Mouse (Mus musculus): ENCODE measurements around the gene Gm13278. TPM values are rescaled to one million over a fixed set of nuclear protein-coding genes. Genes with fewer than 3 reads are reported as not detected.

Gm13278 gene
- not detected for polyA plus RNA-seq (2014; fragmentation: Illumina TruSeq; extraction: RNeasy Lipid Tissue Mini Kit (QIAGEN cat#74804); ENCODE audit: insufficient read depth, low read depth, low replicate concordance)

GRCm38 (mm10) chr4:88791250-88791649 is at the start of gene Gm13278:
Gene Gm13278, plus strand, starts transcription at chr4:88791550.

DNA sequence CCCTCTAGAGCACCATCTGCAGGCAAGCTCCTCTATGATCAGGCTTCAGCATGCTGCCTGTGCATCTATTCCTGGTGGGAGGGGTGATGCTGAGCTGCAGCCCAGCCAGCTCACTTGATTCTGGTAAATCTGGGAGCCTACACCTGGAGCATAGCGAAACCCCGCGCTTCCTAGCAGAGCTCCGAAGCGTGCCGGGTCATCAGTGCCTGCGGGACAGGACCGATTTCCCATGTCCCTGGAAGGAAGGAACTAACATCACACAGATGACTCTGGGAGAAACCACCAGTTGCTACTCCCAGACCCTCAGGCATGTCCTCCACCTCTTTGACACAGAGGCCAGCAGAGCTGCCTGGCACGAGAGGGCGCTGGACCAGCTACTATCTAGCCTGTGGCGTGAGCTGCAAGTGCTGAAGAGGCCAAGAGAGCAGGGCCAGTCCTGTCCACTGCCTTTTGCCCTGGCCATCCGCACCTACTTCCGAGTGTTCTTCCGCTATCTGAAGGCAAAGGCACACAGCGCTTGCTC is 36.5 kb upstream of the Gm13278 start, which contains the start of gene Gm13271:
Gene Gm13271, plus strand, starts transcription at position 51 of the 523 bp plus-strand sequence.

GRCm38 (mm10) chr4:88759610-88760268 is 31.6 kb upstream of the Gm13278 start, which contains the start of gene Gm13283:
Gene Gm13283, plus strand, starts transcription at chr4:88760119.

GRCm38 (mm10) chr4:88773534-88773933 is 17.8 kb upstream of the Gm13278 start, which contains the start of gene Gm13290:
Gene Gm13290, plus strand, starts transcription at chr4:88773834.

GRCm38 (mm10) chr4:88776622-88777021 is 14.7 kb upstream of the Gm13278 start, which contains the start of gene Gm13289:
Gene Gm13289, plus strand, starts transcription at chr4:88776922.

GRCm38 (mm10) chr4:88779550-88779949 is 11.8 kb upstream of the Gm13278 start, which contains the start of gene Gm13272:
Gene Gm13272, plus strand, starts transcription at chr4:88779850.

GRCm38 (mm10) chr4:88781831-88782230 is 9.5 kb upstream of the Gm13278 start, which contains the start of gene Ifnz:
Gene Ifnz, plus strand, starts transcription at chr4:88782131.

DNA sequence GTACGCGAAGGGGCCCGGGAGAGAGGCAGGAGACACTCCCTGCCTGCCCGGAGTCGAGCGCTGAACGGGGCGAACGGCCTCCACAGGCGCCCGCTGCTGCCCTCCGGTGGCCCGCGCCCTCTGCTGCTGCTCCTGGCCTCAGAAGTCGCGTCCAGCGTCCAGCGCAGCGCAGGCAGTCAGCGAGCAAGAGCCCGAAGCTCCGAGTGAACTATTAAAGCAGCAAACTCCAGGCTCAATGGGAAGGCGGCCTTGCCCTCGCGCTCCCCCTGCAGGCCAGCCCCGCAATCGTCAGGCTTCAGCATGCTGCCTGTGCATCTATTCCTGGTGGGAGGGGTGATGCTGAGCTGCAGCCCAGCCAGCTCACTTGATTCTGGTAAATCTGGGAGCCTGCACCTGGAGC is 5.9 kb upstream of the Gm13278 start, which contains the start of gene Gm13276:
Gene Gm13276, plus strand, starts transcription at position 301 of the 400 bp plus-strand sequence.

GRCm38 (mm10) chr4:88788402-88788801 is 2.9 kb upstream of the Gm13278 start, which contains the start of gene Gm13277:
Gene Gm13277, plus strand, starts transcription at chr4:88788632.

DNA sequence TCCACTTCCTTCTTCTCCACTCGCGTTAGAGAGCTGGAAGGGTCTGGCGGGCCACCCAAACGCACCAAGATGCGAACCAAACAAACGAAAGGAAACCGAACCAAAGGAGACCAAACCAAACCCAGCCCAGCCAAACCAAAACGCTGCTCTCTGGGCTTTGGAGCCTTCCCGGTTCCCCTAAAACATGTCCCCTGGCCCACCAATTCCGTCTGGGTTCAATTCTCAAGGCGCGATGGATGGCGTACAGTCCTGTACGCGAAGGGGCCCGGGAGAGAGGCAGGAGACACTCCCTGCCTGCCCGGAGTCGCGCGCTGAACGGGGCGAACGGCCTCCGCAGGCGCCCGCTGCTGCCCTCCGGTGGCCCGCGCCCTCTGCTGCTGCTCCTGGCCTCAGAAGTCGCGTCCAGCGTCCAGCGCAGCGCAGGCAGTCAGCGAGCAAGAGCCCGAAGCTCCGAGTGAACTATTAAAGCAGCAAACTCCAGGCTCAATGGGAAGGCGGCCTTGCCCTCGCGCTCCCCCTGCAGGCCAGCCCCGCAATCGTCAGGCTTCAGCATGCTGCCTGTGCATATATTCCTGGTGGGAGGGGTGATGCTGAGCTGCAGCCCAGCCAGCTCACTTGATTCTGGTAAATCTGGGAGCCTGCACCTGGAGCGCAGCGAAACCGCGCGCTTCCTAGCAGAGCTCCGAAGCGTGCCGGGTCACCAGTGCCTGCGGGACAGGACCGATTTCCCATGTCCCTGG is 2.8 kb downstream of the Gm13278 start, which contains the start of gene Gm13275:
Gene Gm13275, plus strand, starts transcription at position 552 of the 740 bp plus-strand sequence.

DNA sequence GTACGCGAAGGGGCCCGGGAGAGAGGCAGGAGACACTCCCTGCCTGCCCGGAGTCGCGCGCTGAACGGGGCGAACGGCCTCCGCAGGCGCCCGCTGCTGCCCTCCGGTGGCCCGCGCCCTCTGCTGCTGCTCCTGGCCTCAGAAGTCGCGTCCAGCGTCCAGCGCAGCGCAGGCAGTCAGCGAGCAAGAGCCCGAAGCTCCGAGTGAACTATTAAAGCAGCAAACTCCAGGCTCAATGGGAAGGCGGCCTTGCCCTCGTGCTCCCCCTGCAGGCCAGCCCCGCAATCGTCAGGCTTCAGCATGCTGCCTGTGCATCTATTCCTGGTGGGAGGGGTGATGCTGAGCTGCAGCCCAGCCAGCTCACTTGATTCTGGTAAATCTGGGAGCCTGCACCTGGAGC is 5.7 kb downstream of the Gm13278 start, which contains the start of gene Gm13279:
Gene Gm13279, plus strand, starts transcription at position 301 of the 400 bp plus-strand sequence.

GRCm38 (mm10) chr4:88799365-88799764 is 8.0 kb downstream of the Gm13278 start, which contains the start of gene Gm13285:
Gene Gm13285, plus strand, starts transcription at chr4:88799665.

DNA sequence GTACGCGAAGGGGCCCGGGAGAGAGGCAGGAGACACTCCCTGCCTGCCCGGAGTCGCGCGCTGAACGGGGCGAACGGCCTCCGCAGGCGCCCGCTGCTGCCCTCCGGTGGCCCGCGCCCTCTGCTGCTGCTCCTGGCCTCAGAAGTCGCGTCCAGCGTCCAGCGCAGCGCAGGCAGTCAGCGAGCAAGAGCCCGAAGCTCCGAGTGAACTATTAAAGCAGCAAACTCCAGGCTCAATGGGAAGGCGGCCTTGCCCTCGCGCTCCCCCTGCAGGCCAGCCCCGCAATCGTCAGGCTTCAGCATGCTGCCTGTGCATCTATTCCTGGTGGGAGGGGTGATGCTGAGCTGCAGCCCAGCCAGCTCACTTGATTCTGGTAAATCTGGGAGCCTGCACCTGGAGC is 11.6 kb downstream of the Gm13278 start, which contains the start of gene Gm13287:
Gene Gm13287, plus strand, starts transcription at position 301 of the 400 bp plus-strand sequence.

GRCm38 (mm10) chr4:88805231-88805630 is 13.9 kb downstream of the Gm13278 start, which contains the start of gene Gm13288:
Gene Gm13288, plus strand, starts transcription at chr4:88805531.

DNA sequence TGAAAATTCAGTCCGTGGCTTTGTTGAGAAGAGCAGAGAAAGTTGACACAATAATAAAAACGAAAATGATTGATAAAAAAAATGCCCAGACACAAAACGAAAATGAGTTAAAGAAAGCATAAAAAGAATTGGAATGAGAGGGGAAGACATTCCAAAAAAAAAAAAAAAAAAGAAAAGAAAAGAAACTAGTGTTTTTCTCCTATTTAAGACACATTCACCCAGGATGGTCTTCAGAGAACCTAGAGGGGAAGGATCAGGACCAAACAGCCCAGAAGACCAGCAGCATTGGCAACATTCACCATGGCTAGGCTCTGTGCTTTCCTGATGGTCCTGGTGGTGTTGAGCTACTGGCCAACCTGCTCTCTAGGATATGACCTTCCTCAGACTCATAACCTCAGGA is 24.6 kb downstream of the Gm13278 start, which contains the start of gene Ifna7:
Gene Ifna7, plus strand, starts transcription at position 301 of the 400 bp plus-strand sequence.

GRCm38 (mm10) chr4:88819659-88820058 is 28.3 kb downstream of the Gm13278 start, which contains the start of gene Ifna11:
Gene Ifna11, plus strand, starts transcription at chr4:88819959.

DNA sequence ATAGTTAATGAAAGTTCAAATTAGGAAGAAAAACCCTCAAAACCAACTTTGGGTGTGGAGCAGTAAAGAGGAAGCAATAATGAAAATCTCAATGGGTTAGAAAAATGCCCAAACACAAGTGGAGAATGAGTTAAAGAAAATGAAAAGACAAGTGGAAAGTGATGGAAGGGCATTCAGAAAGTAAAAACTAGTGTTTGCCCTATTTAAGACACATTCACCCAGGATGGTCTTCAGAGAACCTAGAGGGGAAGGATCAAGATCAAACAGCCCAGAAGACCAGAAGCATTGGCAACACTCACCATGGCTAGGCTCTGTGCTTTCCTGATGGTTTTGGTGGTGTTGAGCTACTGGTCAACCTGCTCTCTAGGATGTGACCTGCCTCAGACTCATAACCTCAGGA is 35.8 kb downstream of the Gm13278 start, which contains the start of gene Ifna6:
Gene Ifna6, plus strand, starts transcription at position 301 of the 400 bp plus-strand sequence.

DNA sequence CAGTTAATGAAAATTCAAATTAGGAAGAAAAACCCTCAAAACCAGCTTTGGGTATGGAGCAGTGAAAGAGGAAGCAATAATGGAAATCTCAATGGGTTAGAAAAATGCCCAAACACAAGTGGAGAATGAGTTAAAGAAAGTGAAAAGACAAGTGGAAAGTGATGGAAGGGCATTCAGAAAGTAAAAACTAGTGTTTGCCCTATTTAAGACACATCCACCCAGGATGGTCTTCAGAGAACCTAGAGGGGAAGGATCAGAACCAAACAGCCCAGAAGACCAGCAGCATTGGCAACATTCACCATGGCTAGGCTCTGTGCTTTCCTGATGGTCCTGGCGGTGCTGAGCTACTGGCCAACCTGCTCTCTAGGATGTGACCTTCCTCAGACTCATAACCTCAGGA is 43.9 kb downstream of the Gm13278 start, which contains the start of gene Ifna5:
Gene Ifna5, plus strand, starts transcription at position 301 of the 400 bp plus-strand sequence.

GRCm38 (mm10) chr4:88841438-88841911 is 50.1 kb downstream of the Gm13278 start, which contains the start of gene Ifna4:
Gene Ifna4, plus strand, starts transcription at chr4:88841861.

